Mouse (Mus musculus): Measurements from ENCODE around the gene Itgal. TPM values are rescaled to one million over a fixed set of nuclear protein-coding genes. Genes with fewer than 3 reads are reported as not detected.

Itgal gene
- total and polyA plus RNA-seq, 3 experiments, result 0.92 to 9.7 TPM; not detected in 1

DNA sequence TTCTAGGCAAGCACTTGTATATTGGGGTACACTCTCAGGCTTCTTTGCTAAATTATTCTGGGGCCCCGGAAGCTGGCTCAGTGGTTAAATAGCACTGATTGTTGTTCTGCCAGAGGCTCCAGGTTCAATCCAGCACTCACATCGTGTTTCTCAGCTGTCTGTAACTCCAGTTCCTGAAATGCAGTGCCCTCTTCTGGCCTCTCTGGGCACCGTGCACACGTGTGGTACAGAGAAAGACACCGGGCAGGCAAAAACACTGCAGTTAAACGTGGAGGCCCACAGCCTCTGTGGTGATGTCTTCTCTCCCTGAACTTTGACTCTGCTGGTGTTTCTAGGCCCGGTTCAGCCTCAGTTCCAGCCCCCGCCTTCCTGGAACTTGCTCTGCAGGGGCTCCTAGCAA lies 17.7 kb upstream of the Itgal start:
- H3K9me3 ChIP-seq (replicated peaks; ENCODE audit: insufficient read depth, low read length), result no peaks in the 10 kb centered on the region
- peak overlapping the region; percentile 9 to 32; a peak in 3 of 4 replicates for H3K4me3 ChIP-seq (ENCODE audit: control insufficient read depth in 1 of 2, insufficient read depth in 1 of 2, low read depth in 2 of 2, low read length in 2 of 2)
- H3K27me3 ChIP-seq (ENCODE audit: control insufficient read depth in 1 of 2, insufficient read depth in 2 of 2, low read length in 2 of 2), result no peaks in the 10 kb centered on the region
- no peak overlapping the region for H3K27ac ChIP-seq (ENCODE audit: control insufficient read depth, low read depth, low read length)
- TF ChIP-seq ZMIZ1 (IDR thresholded peaks at IDR 0.05; ENCODE audit: low read depth, low read length), result no peak
- peak; percentile 70 to 87 (median 81) for TF ChIP-seq CTCF (IDR thresholded peaks at IDR 0.05 in 2 of 3, conservative IDR thresholded peaks at IDR 0.05 in 1 of 3; ENCODE audit: control insufficient read depth in 1 of 3, insufficient read depth in 1 of 3, low read depth in 2 of 3, low read length in 3 of 3, poor library complexity in 1 of 3, severe bottlenecking in 1 of 3)
- TF ChIP-seq SMC3 (IDR thresholded peaks at IDR 0.05; ENCODE audit: low read depth, low read length), result peak; percentile 67
- peak; percentile 25; the same call in 1 of the 2 replicates for TF ChIP-seq TCF12 (IDR thresholded peaks at IDR 0.05; ENCODE audit: low read depth, low read length)
- peak; percentile 68 for TF ChIP-seq USF1 (IDR thresholded peaks at IDR 0.05; ENCODE audit: low read depth, low read length)
- no peak for TF ChIP-seq TAL1 (IDR thresholded peaks at IDR 0.05; ENCODE audit: low read length)
- peak; percentile 96 for TF ChIP-seq MYC (IDR thresholded peaks at IDR 0.05; ENCODE audit: low read depth, low read length)
- peak; percentile 79 for TF ChIP-seq MAX (IDR thresholded peaks at IDR 0.05; ENCODE audit: low read length)
- no peak for TF ChIP-seq JUND (IDR thresholded peaks at IDR 0.05; ENCODE audit: low read depth, low read length)
- TF ChIP-seq EP300 (IDR thresholded peaks at IDR 0.05; ENCODE audit: low read depth in 1 of 2, low read length in 2 of 2), result no peak
- TF ChIP-seq MAZ (IDR thresholded peaks at IDR 0.05; ENCODE audit: low read depth, low read length), result no peak
- TF ChIP-seq E2F4 (IDR thresholded peaks at IDR 0.05; ENCODE audit: borderline replicate concordance, low read depth, low read length), result no peak
- TF ChIP-seq MAFK (IDR thresholded peaks at IDR 0.05; ENCODE audit: borderline replicate concordance, low read depth, low read length), result no peak
- TF ChIP-seq POLR2AphosphoS2 (IDR thresholded peaks at IDR 0.05; ENCODE audit: low read length), result no peak
- no peak for TF ChIP-seq ZKSCAN1 (IDR thresholded peaks at IDR 0.05; ENCODE audit: low read depth, low read length)
- no peak for TF ChIP-seq ZNF384 (IDR thresholded peaks at IDR 0.05; ENCODE audit: low read depth, low read length)
- peak; percentile 93 for TF ChIP-seq MXI1 (IDR thresholded peaks at IDR 0.05; ENCODE audit: low read depth, low read length)
- no peak for TF ChIP-seq MEF2A (IDR thresholded peaks at IDR 0.05; ENCODE audit: extremely low read depth, insufficient replicate concordance, low read depth, low read length, poor library complexity, severe bottlenecking)
- peak; percentile 32; the same call in 1 of the 2 replicates for TF ChIP-seq NELFE (IDR thresholded peaks at IDR 0.05; ENCODE audit: low read depth, low read length)
- no peak for TF ChIP-seq TBP (IDR thresholded peaks at IDR 0.05; ENCODE audit: low read depth, low read length)
- TF ChIP-seq ZC3H11A (IDR thresholded peaks at IDR 0.05; ENCODE audit: low read depth, low read length), result peak; percentile 46
- TF ChIP-seq POLR2AphosphoS5 (IDR thresholded peaks at IDR 0.05; ENCODE audit: borderline replicate concordance, low read depth, low read length), result no peak
- peak; percentile 75 for TF ChIP-seq ELF1 (IDR thresholded peaks at IDR 0.05; ENCODE audit: low read depth, low read length)
- no peak for TF ChIP-seq MYB (IDR thresholded peaks at IDR 0.05; ENCODE audit: low read depth, low read length)
- no peak for TF ChIP-seq KAT2A (conservative IDR thresholded peaks at IDR 0.05; ENCODE audit: low read depth, low read length)
- TF ChIP-seq GATA1 (IDR thresholded peaks at IDR 0.05; ENCODE audit: low read depth, low read length), result no peak
- TF ChIP-seq RCOR1 (IDR thresholded peaks at IDR 0.05; ENCODE audit: low read depth, low read length), result 0 out of 2 replicates have a peak, but pooled peaks have one; percentile 21
- 0 out of 4 replicates have a peak, but pooled peaks of 1 of the 2 experiments have one; percentile 24 for TF ChIP-seq POLR2A (IDR thresholded peaks at IDR 0.05; ENCODE audit: control insufficient read depth in 1 of 2, insufficient read depth in 1 of 2, low read depth in 1 of 2, low read length in 2 of 2, poor library complexity in 1 of 2)
- TF ChIP-seq BHLHE40 (IDR thresholded peaks at IDR 0.05; ENCODE audit: borderline replicate concordance, low read depth, low read length), result no peak; the same call in 1 of the 2 replicates
- TF ChIP-seq HCFC1 (IDR thresholded peaks at IDR 0.05; ENCODE audit: low read depth, low read length), result peak; percentile 61
- peak; percentile 64 for TF ChIP-seq RAD21 (IDR thresholded peaks at IDR 0.05; ENCODE audit: low read depth, low read length)
- TF ChIP-seq CHD2 (IDR thresholded peaks at IDR 0.05; ENCODE audit: low read length), result no peak
- no peak for TF ChIP-seq UBTF (IDR thresholded peaks at IDR 0.05; ENCODE audit: borderline replicate concordance, insufficient read depth, low read depth, low read length)
- TF ChIP-seq GABPA (IDR thresholded peaks at IDR 0.05; ENCODE audit: low read depth, low read length), result no peak
- TF ChIP-seq ETS1 (IDR thresholded peaks at IDR 0.05; ENCODE audit: low read depth, low read length), result peak; percentile 40; the same call in 1 of the 2 replicates
- TF ChIP-seq SIN3A (IDR thresholded peaks at IDR 0.05; ENCODE audit: low read length), result peak; percentile 77
- DNase-seq (ENCODE audit: low read depth, low spot score), result peak; percentile 86
- peaks cover 0 to 18% of the 10 kb centered on the region in 2 experiments; a peak in 2 of 4 replicates for H3K36me3 ChIP-seq (ENCODE audit: control insufficient read depth in 1 of 2, insufficient read depth in 2 of 2, low read length in 2 of 2)
- H3K79me2 ChIP-seq (ENCODE audit: control insufficient read depth, insufficient read depth, low read length, poor library complexity), result peaks cover 7% of the 10 kb centered on the region
- peak overlapping the region; percentile 52 for H3K9ac ChIP-seq (ENCODE audit: control insufficient read depth, low read depth, low read length, poor library complexity, severe bottlenecking)
- H3K4me1 ChIP-seq (ENCODE audit: control insufficient read depth in 1 of 2, insufficient read depth in 2 of 2, low read length in 2 of 2), result peaks cover 12 to 19% of the 10 kb centered on the region in 2 experiments

Data from MEL (cell line).